Mouse (Mus musculus) kidney, postnatal 25 days (tissue): ENCODE measurements around the gene Vamp8.
A peak's percentile ranks its signal among the peaks of the same experiment; 100 is the strongest.

Source experiments
- DNase-seq, 2 experiments: peaks; one replicate each; pipeline ENCODE4 v3.0.0; 2021; ENCODE audit warnings: mixed read lengths in 2 of 2

The Vamp8 gene

GRCm38 (mm10) chr6:72401875-72402274 is 11.4 kb upstream of the Vamp8 start:
- DNase-seq = peak; percentile 78 to 92

GRCm38 (mm10) chr6:72399967-72400366 is 9.5 kb upstream of the Vamp8 start:
- DNase-seq = no peak

GRCm38 (mm10) chr6:72396837-72397251 is 6.3 kb upstream of the Vamp8 start:
- DNase-seq = no peak

GRCm38 (mm10) chr6:72392341-72392740 is 1.8 kb upstream of the Vamp8 start:
- DNase-seq = no peak

- peak; percentile 94 to 97 for DNase-seq
Measured at GRCm38 (mm10) chr6:72390795-72391521, 455 bp upstream of the Vamp8 start.

GRCm38 (mm10) chr6:72389471-72389940 is 997 bp downstream of the Vamp8 start:
- peak in 1 of 2 experiments; percentile 53 for DNase-seq

GRCm38 (mm10) chr6:72388791-72389329 is 1.6 kb downstream of the Vamp8 start:
- DNase-seq = no peak

- DNase-seq = no peak
Measured at GRCm38 (mm10) chr6:72388266-72388665, 2.2 kb downstream of the Vamp8 start.

GRCm38 (mm10) chr6:72387816-72388215 is 2.7 kb downstream of the Vamp8 start:
- no peak for DNase-seq

GRCm38 (mm10) chr6:72386561-72386960 is 3.9 kb downstream of the Vamp8 start:
- DNase-seq = no peak

- no peak for DNase-seq
Measured at GRCm38 (mm10) chr6:72385258-72385657, 5.2 kb downstream of the Vamp8 start.

GRCm38 (mm10) chr6:72383952-72384351 is 6.6 kb downstream of the Vamp8 start:
- no peak for DNase-seq

GRCm38 (mm10) chr6:72383142-72383820 is 7.2 kb downstream of the Vamp8 start:
- no peak for DNase-seq

GRCm38 (mm10) chr6:72382494-72382893 is 8.0 kb downstream of the Vamp8 start:
- DNase-seq = no peak

- peak; percentile 89 to 94 for DNase-seq
Measured at GRCm38 (mm10) chr6:72380131-72380770, 10.3 kb downstream of the Vamp8 start, which contains the start of gene Vamp5. TSS of gene Vamp5 (minus strand) at chr6:72380468.

GRCm38 (mm10) chr6:72379377-72380130 is 10.9 kb downstream of the Vamp8 start:
- peak; percentile 48 to 71 for DNase-seq

GRCm38 (mm10) chr6:72378510-72379234 is 11.8 kb downstream of the Vamp8 start:
- DNase-seq = no peak

- no peak for DNase-seq
Measured at GRCm38 (mm10) chr6:72374820-72375563, 15.5 kb downstream of the Vamp8 start.

GRCm38 (mm10) chr6:72374206-72374605 is 16.3 kb downstream of the Vamp8 start:
- DNase-seq = peak in 1 of 2 experiments; percentile 43

- peak; percentile 51 to 76 for DNase-seq
Measured at GRCm38 (mm10) chr6:72373184-72373583, 17.3 kb downstream of the Vamp8 start.

- DNase-seq = no peak
Measured at GRCm38 (mm10) chr6:72371571-72371970, 18.9 kb downstream of the Vamp8 start.
